Mouse (Mus musculus) right cerebral cortex, postnatal 10 days (tissue): ENCODE results near the gene Bcas2.
"Not testable (repeated sequence)": the region's sequence is repeated elsewhere in the genome, so short reads cannot be mapped to it uniquely, and the experiment has no call there.

Experiments
- DNase-seq, 2 experiments: peaks; one replicate each; pipeline ENCODE4 v3.0.0; 2021; ENCODE audit warnings: low spot score in 2 of 2

The Bcas2 gene

DNA sequence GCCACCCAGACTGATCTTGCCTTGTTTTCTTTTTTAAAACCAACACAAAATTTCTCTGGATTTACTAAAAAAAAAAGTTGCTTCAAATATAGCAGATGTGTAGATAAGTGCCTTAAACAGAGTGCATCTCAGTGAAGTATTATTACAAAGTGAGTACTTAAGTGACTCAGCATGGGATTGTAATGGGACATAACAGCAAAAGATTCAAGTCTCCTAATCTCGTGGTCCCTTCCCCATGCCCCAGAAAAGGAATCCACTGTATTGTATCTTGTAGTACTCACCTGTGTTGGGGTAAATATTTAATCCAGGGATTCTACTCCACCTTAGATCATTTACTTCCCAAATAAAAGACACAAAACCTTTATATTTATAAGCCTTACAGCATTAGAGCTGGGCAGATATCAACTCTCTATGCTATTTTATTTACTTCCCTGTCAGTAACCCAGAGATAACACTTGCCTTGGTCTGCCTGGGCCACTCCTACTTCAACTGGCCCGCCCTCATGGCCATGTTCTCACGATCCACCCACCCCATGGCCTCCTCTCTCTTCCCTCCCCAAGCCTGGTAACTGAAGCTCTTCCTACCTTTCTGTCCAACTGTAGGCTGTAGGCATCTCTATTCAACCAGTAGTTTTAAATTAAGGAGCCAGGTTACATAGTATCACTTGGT, 12.1 kb upstream of the Bcas2 start:
- no peak for DNase-seq

DNA sequence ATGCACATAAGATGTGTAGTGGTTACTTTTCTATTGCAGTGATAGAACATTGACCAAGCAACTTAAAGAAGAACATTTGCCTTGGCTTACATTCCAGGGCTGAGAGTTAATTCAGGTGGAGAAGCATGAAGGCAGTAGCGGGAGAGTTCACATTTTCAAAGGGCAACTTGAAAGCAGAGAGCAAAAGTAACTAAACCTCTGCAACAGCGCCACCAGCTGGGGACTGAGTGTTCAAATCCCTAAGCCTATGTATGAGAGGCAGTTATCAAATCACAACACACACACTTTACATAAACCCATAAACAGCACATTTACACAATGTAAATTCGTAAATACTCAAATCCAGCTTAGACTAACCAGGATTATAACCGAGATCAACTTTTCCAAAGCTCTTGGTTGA, 1.7 kb upstream of the Bcas2 start:
- DNase-seq: peak; percentile 84 to 90

DNA sequence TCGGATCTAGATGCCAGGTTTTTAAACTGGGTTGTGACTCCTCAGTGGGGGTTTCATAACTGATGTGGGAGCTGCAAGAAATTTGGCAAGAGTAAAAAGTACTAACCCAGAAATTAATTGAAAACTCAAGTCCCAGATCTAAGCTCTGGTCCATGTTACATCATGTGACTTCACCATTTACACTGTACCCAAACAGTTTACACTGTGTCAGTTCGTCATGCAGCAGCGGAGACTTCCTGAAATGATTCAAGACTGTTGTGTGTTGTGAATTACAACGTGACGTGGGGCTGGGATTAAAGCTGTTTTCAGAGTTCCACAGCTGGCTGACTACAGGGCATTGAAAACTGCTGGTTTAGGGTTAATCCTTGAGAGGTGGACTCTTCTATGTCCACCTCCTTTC, 1.2 kb downstream of the Bcas2 start:
- no peak for DNase-seq

DNA sequence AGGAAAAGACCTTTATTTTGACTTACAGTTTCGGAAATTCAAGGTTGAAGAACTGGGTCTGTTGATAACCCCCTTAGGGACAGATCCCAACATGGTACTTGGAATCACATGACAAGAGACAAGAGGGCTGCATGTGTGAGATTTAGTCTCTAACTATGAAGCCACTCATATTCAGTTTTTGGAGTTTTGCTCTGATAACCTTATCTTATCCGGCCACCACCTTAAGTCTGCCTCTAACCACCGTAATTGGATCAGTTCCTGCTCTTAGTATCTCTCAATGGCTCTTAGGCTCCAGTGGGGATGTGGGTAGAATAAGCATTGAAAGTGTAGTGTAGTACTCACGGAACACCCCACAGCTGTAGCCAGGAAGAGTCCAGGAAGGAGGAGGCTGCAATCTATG, 5.3 kb downstream of the Bcas2 start:
- no peak for DNase-seq

DNA sequence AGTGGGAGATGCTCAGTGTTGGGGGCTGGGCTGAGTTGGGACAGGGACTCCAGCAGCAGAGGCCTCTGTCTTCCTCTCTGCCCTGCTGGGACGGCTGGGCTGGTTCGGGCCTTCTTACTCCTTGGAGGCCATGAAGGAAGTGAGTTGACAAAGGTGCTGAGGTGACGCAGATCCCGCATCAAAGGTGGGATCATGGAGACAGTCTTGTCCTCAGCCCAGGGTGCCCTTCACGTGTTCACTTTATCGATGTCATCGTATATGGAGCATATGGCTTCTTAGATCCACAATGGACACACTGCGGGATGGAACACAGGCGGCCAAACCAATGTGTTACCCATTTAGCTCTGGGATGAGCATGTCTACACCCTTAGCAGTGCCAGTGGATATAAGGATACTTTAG, 8.1 kb downstream of the Bcas2 start:
- DNase-seq: no peak

DNA sequence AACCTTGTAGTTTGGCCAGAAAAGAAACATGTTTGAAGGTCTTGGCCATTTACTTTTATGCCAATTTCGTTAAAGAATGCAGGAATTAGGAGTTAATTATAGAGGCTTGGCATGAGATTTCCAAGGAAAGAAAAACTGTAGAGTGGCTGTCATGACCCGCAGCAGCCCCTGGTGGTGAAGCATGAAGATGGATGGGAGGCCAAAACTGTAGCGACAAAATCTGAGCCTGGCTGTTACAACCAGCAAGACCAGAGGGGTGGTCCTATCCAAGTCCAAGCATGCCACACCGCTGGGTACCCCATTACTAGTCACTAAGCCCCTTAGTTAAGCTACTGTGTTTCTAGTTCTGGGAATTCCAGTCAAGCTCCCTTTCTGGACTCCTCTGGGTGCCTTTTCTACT, 9.7 kb downstream of the Bcas2 start:
- no peak for DNase-seq

DNA sequence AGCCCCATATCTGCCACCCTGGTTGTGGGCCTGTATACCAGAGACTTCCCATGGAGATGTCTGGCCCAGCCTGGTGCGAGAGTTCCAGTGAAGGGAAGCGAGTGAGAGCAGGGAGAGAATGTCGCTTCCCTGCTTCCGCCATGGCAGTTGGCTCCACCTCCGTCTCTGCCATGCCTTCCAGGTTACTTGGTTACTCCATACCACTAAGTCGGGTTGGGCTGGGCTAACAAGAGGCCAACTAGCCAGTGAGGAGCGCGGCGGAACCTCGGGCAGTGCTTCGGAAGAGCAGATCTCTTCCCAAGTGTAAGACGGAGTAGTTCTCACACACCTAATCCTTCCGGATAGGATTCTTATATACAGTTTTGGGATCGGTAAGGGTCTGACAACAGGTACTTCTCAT, 11.4 kb downstream of the Bcas2 start:
- no peak for DNase-seq

DNA sequence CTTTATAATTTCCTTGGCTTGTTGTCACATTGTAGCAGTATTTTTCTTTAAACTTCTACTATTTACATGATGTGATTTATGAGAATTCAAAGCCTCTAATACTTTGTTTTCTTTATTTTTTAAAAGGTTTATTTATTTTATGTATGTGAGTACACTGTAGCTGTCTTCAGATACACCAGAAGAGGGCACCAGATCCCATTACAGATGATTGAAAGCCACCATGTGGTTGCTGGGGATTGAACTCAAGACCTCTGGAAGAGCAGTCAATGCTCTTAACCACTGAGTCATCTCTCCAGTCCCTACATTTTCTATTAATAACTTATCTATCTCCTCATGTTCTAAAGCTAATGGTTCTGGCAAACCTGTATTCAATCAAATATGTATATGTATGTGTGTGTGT, 13.0 kb downstream of the Bcas2 start:
- not testable (repeated sequence) for DNase-seq

DNA sequence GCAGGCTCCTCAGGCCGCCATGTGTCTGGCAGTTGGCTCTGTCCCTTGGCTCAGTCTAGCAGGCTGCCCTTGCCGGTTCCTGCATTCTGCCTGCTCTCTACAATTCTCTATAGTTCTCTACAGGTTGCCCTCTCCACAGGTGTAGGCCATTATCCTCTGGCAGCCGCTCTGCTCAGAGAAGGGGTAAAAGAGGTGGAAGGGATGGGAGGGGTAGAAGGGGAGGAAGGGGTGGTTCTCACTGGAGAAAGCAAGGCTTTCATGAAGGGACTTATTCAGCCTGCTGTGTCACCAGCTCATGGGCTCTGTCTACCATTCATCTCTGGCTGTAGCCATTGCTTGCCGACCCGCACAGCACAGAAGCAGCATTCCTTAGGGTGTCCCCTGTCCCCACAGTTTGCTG, 17.0 kb downstream of the Bcas2 start:
- no peak for DNase-seq

DNA sequence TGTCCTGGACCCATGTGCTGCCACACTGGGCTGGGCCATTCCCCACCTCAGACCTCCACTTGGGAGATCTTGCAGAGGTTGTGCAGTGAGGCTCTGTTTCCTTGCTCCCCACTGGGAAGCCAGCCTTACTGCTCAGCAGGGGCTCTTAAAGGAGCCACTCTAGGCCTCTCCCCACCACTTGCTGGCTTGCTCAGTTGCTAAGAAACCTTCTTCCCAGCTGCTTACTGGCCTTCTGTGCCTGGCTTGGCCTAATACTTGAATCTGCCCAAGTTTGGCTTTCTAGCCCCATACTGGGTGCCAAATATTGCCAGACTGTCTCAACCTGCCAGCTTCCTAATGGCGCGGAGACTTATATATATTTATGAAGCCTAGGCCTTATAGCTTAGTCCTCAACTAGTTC, 17.4 kb downstream of the Bcas2 start:
- no peak for DNase-seq

DNA sequence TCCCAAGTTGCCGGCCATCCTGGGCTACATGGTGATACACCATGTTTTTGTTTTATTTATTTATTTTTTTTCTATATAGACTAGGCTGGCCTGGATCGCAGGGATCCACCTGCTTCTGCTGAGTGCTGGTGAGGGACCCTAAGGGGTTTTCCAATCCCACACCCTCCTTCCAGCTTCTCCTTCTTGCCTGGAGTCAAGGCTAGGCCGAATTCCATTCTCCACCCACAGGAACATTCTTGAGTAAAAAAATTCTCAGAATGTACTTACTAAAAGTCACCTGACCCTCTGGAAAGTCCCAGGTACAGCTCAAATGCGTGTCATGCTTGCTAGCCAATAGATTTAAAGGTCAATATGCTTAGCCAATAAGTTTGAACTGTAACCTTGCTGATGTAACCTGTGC, 20.7 kb downstream of the Bcas2 start:
- no peak for DNase-seq

DNA sequence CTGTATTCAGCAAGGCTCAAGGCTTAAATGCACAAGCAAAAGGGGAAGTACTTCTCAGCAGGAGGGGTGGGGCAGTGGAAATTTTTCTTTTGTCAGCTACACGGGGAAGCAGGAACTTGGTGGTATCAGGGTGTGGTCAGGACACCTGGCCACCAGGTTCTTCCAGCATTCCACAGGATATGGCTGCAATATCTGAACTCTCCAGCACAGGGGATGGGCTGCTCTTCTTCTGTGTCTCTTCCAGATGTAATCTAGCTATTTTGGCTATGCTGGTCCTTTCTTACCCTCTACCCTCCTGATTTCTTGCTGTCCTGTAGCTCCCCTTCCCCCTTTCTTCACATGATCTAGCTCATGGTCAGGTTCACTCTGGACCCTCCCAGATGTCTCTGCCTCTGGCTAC, 21.7 kb downstream of the Bcas2 start:
- DNase-seq: no peak

DNA sequence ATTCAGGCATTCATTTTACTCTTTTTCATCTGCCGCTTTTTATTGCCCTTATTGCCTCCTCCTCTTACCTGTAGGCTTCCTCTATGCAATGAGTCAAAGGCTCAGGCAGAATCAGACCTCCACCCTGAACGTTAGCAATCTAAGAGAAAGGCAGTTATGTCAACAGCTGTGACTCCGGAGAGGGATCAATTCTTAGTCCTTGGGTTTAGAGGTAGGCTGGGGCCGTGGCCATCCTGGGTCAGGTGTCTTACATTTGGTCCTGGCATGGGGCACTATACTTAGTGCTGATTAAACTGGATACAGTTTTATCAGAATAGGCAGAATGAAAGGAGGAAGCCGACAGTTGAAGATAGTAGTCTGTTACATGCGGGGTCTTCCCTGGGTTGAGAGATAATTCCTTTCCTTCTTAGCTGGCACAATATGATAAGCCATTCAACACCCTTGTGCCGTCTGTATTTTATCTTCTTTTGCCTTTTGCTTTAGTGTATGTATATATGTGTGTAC, 24.9 kb downstream of the Bcas2 start:
- DNase-seq: no peak

DNA sequence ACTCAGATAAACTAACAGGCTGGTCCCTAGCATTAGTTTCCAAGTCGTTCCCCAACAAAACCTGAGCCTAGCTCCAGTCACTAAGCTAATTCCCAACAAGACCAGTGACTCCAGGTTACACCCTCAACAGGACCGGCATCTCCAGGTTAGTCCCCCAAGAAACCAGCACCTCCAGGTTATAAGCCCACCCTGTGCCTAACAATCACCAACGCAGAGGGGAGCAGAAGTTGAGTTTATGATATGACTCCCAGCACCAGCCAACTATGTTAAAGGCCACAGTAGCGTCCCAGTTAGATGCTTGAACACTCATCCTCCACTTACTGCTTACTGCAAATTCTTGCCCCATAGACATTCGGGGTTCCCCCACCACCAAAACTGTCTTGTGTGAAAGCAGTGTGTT, 27.9 kb downstream of the Bcas2 start:
- no peak for DNase-seq

DNA sequence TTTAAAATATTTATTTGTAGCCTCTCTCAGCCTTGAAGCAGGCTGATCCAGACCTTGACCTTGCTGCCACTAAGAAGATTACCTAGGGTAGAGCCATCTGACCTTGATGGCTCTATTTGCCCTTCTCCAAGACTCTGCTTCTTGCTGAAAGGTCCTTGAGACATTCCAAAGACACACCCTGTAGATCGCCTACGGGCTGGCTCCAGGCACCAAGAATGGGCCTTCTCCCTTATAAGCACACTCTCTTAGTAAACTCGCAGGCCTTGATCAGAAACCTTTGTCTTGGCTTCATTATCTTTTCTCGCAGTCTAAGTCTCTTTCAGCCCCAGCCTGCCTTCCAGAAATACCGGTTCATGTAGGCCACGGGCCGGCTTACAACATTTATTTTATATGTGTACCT, 29.6 kb downstream of the Bcas2 start:
- DNase-seq: not testable (repeated sequence)

DNA sequence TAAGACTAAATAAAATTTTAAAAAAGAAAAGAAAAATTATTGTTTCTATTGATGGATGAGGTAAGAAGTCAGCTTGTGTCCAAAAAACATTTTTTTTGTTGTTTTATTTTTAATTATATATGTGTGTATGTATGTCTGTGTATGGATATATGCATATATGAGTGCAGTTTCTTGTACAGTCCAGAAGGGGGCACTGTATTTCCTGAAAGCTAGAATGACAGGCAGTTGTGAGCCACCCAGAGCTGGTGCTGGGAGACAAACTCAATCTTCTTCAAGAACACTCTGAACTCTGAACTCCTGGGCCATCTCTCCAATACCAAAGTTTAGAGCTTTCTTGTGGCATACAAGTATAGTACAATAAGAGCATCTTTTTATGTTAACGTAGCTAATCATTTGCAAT, 32.1 kb downstream of the Bcas2 start:
- no peak for DNase-seq

DNA sequence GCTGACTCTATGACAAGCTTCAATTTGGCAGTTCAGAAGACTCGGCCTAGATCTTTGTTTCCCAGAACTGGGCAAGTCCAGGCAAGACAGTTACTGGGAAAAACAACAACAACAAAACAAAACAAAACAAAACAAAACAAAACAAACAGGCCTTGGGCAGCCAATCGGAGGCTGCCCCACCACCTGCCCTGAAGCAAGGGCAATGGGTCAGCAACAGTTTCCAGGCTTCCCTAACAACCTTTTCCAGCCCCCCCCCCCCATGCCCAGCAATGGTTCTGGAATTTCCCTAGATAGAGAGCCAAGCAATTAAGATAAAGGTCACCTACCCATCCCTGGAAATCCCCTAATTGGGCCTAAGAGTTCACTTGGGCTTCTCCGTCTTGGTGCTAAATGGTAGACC, 33.0 kb downstream of the Bcas2 start:
- DNase-seq: no peak

DNA sequence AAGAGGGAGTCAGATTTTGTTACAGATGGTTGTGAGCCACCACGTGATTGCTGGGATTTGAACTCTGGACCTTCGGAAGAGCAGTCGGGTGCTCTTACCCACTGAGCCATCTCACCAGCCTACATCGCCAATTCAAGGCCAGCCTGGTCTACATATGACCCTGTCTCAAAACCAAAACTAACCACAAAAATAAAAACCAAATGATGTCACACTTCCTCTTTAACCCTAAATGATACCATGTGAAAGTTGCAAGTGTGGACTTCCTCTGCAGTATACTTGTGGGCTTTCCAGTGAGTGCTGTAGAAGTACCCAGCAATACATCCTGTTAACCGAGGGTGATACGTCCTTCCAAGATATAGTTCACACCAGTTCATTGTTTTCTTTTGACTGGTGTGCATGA, 34.9 kb downstream of the Bcas2 start:
- DNase-seq: no peak

DNA sequence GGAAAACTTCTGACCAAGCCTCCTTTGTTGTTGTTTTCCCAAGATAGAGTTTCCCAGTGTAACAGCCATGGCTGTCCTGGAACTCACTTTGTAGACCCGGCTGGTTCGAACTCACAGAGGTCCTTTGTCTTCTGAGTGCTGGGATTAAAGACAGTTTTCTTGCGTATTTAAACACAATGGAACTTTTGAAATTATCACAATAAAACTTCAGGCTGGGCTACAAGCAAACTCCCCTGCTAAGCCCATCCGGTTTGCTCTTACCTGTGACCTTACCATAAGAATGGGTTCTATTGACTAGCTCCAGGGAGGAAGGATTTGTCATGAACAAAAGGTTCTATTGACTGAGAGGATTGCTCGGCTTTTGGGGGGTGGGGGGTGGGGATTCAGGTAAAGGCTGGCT, 36.3 kb downstream of the Bcas2 start:
- DNase-seq: no peak

DNA sequence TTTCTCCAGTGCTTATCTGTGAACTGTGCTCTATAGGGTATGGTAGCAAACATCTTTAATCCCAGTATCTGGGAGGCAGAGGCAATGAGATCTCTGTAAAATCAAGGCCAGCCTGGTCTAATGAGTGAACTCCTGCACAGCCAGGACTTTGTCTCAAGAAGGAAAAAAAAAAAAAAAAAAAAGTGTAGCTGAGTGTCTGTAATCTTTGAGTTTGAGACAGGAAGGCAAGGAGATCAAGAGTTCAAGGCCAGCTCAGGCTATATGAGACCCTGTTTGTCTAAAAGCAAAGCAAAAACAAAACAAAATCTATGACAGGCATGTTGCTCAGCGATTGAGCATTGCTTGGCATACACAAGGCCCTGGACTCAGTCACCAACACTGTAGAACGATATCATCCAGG, 36.8 kb downstream of the Bcas2 start:
- no peak for DNase-seq

DNA sequence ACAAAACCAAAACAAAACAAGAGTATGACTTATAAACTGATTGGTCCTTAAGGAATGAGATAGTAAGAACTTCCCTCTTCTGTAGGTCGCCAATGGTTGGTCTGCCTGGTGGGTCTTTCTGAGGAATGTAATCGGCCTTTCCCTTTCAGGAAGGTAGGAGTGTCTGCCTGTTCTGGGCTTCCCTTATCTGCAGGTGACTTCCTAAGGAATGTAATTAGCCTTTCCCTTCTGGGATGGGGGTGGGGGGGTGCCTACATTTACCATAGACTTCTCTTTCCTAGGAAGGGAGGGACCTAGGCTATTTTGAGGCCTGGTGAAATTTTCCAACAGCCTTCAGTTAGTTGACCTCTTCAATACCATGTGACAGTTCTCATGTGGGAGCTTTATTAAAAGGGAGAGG, 39.6 kb downstream of the Bcas2 start:
- no peak for DNase-seq

DNA sequence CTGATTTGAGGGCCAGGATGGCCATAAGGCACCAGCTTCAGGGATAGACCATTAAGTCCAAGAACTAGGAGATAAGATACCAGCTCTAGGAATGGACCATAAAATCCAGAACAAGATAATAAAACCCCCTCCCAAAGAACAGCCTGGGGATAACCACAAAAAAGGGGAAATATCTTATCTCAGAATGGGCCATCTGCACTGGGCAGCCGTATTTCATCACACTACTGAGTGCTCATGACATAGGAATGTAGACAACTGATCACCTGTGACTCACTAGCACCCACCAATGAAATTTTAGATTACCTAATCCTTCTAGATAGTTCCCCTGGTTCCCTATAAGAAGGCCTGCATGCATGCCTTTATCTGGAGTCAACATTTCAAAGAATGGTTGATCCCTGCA, 40.7 kb downstream of the Bcas2 start:
- no peak for DNase-seq

DNA sequence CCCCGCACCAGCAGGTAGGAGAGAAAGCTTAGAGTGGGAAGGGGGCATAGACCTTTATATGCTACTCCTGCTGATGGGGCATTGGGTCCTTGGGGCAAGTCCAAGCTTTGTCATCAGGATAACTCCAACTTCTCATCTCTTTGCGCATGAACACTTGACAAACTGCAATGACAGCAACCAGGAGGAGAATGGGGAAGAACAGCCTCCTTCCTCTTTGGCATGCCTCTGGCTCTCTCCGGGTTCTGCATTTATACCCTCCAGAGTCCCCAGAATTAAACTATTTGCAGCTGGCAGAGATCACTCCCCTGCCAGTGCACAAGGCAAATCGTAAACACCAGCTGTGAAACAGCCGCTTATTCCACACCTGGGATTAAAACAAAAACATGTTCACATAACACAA, 42.1 kb downstream of the Bcas2 start:
- DNase-seq: peak; percentile 20 to 26

DNA sequence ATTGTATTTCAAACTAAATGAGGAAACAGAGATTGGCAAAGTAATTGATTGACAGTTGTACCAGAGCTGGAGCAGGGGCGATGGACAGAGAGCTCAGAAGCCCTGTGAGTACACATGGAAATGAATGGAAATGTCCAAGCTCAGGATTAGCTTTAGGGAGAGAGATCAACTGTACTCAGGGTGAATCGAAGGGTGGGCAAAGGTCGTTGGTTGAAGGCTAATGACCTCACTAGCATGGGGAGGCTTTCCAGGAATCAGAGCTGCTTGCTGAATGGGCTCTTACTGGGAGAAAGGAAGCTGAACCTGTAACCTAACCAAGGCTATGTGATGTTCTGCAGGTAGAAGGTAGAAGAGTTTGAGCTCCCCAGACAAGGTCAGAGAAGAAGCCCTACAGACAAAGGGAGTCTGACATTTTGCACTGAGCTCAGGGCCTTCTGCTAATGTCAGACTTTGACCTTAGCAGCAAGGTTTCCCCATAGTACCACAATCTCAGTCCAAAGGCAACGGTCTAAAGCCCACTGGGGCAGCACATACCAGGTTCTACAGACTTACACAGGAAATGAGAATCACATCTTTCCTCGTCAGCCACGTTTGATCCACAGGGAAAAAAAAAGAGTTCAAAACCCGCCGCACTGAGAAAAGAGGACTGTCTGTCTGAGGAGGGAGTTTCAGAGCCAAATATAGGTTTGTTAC, 43.3 kb downstream of the Bcas2 start:
- DNase-seq: no peak
